18 mouse cellular contexts compared by ENCODE assay signal in genomic region chr2:24926345-24926964, GRCm38 (mm10). TPM values are rescaled to one million over a fixed set of nuclear protein-coding genes. Genes with fewer than 3 reads are reported as not detected.
DNase-seq lines count a peak whose midpoint lies in the region; ATAC-seq and TF ChIP-seq lines count a peak whose summit lies in the region.
"Had no signal": no experiment of that assay in that cellular context is flagged by ENCODE, and none has a peak within 500 bp of the region (broad histone marks: within the 10 kb centered on the region; RNA-seq: fewer than 3 reads in every experiment).

No protein-coding gene starts in this region.

- DNase-seq in kidney, adult 18-20 months: peak; percentile 7
- no peak for DNase-seq in kidney, adult 8-10 months
- no peak for DNase-seq in lung, postnatal 25 days (ENCODE audit: low spot score)
- DNase-seq in MEL (ENCODE audit: low read depth, low spot score): peak; percentile 68
- DNase-seq in right cerebral cortex, postnatal 36 days (ENCODE audit: low spot score in 2 of 2): no peak
- DNase-seq: adrenal gland, adult 2 months; adrenal gland, postnatal 25 days; cerebellum, adult 2 months; cerebellum, postnatal 10 days; forebrain, postnatal 0 days; gastrocnemius, postnatal 14 days; heart, postnatal 36 days had no signal

- H3K9ac ChIP-seq in lung, embryonic 15.5 days: no peak overlapping the region
- no peak overlapping the region for H3K9ac ChIP-seq in MEL (ENCODE audit: control insufficient read depth, low read depth, low read length, poor library complexity, severe bottlenecking)
- 0 out of 2 replicates have a peak overlapping the region, but pooled peaks have one; percentile 8 for H3K9ac ChIP-seq in stomach, embryonic 16.5 days (ENCODE audit: low read length)
- H3K9ac ChIP-seq: forebrain, embryonic 13.5 days; forebrain, postnatal 0 days; heart, embryonic 12.5 days had no signal

- H3K4me2 ChIP-seq in lung, embryonic 15.5 days: 0 out of 2 replicates have a peak overlapping the region, but pooled peaks have one; percentile 44
- no peak overlapping the region for H3K4me2 ChIP-seq in stomach, embryonic 16.5 days (ENCODE audit: low read depth, low read length)
- H3K4me2 ChIP-seq: forebrain, embryonic 13.5 days; heart, embryonic 12.5 days; hindbrain, embryonic 12.5 days had no signal

- TF ChIP-seq POLR2A in MEL (IDR thresholded peaks at IDR 0.05; ENCODE audit: control insufficient read depth in 1 of 2, insufficient read depth in 1 of 2, low read depth in 1 of 2, low read length in 2 of 2, poor library complexity in 1 of 2): no peak

- 74% methylated on average over 9 of the region's 9 CpGs for WGBS in lung, embryonic 15.5 days
- 77% methylated on average over 9 of the region's 9 CpGs for WGBS in stomach, embryonic 16.5 days

- H3K27ac ChIP-seq in lung, embryonic 15.5 days: peak overlapping the region; percentile 95
- H3K27ac ChIP-seq in MEL (ENCODE audit: control insufficient read depth, low read depth, low read length): peak overlapping the region; percentile 32; the same call in 1 of the 2 replicates
- peak overlapping the region; percentile 82; the same call in 1 of the 2 replicates for H3K27ac ChIP-seq in stomach, embryonic 16.5 days (ENCODE audit: low read length)
- H3K27ac ChIP-seq: embryonic facial prominence, embryonic 10.5 days; forebrain, embryonic 13.5 days; hindbrain, embryonic 12.5 days had no signal

- peaks cover 23% of the 10 kb centered on the region for H3K4me1 ChIP-seq in lung, embryonic 15.5 days
- H3K4me1 ChIP-seq in MEL (ENCODE audit: control insufficient read depth in 1 of 2, insufficient read depth in 2 of 2, low read length in 2 of 2): peaks cover 6 to 16% of the 10 kb centered on the region in 2 experiments
- peaks cover 8% of the 10 kb centered on the region for H3K4me1 ChIP-seq in stomach, embryonic 16.5 days (ENCODE audit: control insufficient read depth, insufficient read depth, low read length)
- H3K4me1 ChIP-seq: forebrain, embryonic 13.5 days; heart, embryonic 12.5 days; hindbrain, embryonic 12.5 days had no signal

- no peak for TF ChIP-seq EP300 in MEL (IDR thresholded peaks at IDR 0.05; ENCODE audit: low read depth in 1 of 2, low read length in 2 of 2)

- no peaks in the 10 kb centered on the region for H3K9me3 ChIP-seq in lung, embryonic 15.5 days
- H3K9me3 ChIP-seq in MEL (replicated peaks; ENCODE audit: insufficient read depth, low read length): no peaks in the 10 kb centered on the region
- H3K9me3 ChIP-seq in stomach, embryonic 16.5 days (replicated peaks; ENCODE audit: control insufficient read depth, low read length): no peaks in the 10 kb centered on the region
- H3K9me3 ChIP-seq: embryonic facial prominence, embryonic 10.5 days; forebrain, embryonic 13.5 days; heart, embryonic 12.5 days; hindbrain, embryonic 12.5 days had no signal

- no peaks in the 10 kb centered on the region for H3K27me3 ChIP-seq in lung, embryonic 15.5 days
- no peaks in the 10 kb centered on the region for H3K27me3 ChIP-seq in MEL (ENCODE audit: control insufficient read depth in 1 of 2, insufficient read depth in 2 of 2, low read length in 2 of 2)
- no peaks in the 10 kb centered on the region for H3K27me3 ChIP-seq in stomach, embryonic 16.5 days (ENCODE audit: control insufficient read depth, insufficient read depth, low read length)
- H3K27me3 ChIP-seq: forebrain, embryonic 13.5 days; hindbrain, embryonic 12.5 days had no signal

- TF ChIP-seq CTCF in MEL (IDR thresholded peaks at IDR 0.05 in 2 of 3, conservative IDR thresholded peaks at IDR 0.05 in 1 of 3; ENCODE audit: control insufficient read depth in 1 of 3, insufficient read depth in 1 of 3, low read depth in 2 of 3, low read length in 3 of 3, poor library complexity in 1 of 3, severe bottlenecking in 1 of 3): no peak

- H3K4me3 ChIP-seq in lung, embryonic 15.5 days: no peak overlapping the region
- no peak overlapping the region for H3K4me3 ChIP-seq in MEL (ENCODE audit: control insufficient read depth in 1 of 2, insufficient read depth in 1 of 2, low read depth in 2 of 2, low read length in 2 of 2)
- no peak overlapping the region for H3K4me3 ChIP-seq in stomach, embryonic 16.5 days (replicated peaks; ENCODE audit: low read length)
- H3K4me3 ChIP-seq: embryonic facial prominence, embryonic 10.5 days; forebrain, embryonic 13.5 days; heart, embryonic 12.5 days; hindbrain, embryonic 12.5 days had no signal

- H3K79me2 ChIP-seq in MEL (ENCODE audit: control insufficient read depth, insufficient read depth, low read length, poor library complexity): no peaks in the 10 kb centered on the region

- H3K36me3 ChIP-seq in lung, embryonic 15.5 days: peaks cover 3% of the 10 kb centered on the region; the same call in 1 of the 2 replicates
- H3K36me3 ChIP-seq in MEL (ENCODE audit: control insufficient read depth in 1 of 2, insufficient read depth in 2 of 2, low read length in 2 of 2): peaks cover 0 to 16% of the 10 kb centered on the region in 2 experiments; a peak in 2 of 4 replicates
- H3K36me3 ChIP-seq in stomach, embryonic 16.5 days (ENCODE audit: control insufficient read depth, insufficient read depth, low read length): no peaks in the 10 kb centered on the region
- H3K36me3 ChIP-seq: heart, embryonic 12.5 days had no signal

- no peak for TF ChIP-seq RAD21 in MEL (IDR thresholded peaks at IDR 0.05; ENCODE audit: low read depth, low read length)

- no peak for ATAC-seq in lung, embryonic 15.5 days (ENCODE audit: borderline replicate concordance, extremely low read depth, low FRiP score, low TSS enrichment)
- ATAC-seq in stomach, embryonic 16.5 days (ENCODE audit: insufficient read depth, low FRiP score): no peak
- ATAC-seq: forebrain, embryonic 13.5 days; forebrain, postnatal 0 days had no signal

TF ChIP-seq in MEL, 35 proteins besides CTCF, POLR2A, EP300 and RAD21:
- TF ChIP-seq TAL1 (IDR thresholded peaks at IDR 0.05; ENCODE audit: low read length): peak; percentile 72
- no peak for TF ChIP-seq ZKSCAN1 (IDR thresholded peaks at IDR 0.05; ENCODE audit: low read depth, low read length)

RNA-seq across cellular contexts. Expression of gene Ehmt1, which starts 7.0 kb away (rescaled TPM):
- 89.4 and 91.7 TPM in 2 replicates for polyA plus RNA-seq in lung, embryonic 15.5 days (2015; fragmentation: Nextera tagmentation; extraction: Ambion mirVana)
- 31.9 and 32.7 TPM in 2 replicates for total RNA-seq in MEL (2012; rRNA removed)
- polyA plus RNA-seq in MEL (2012; ENCODE audit: insufficient read depth in 1 of 2, insufficient read length in 2 of 2, low read depth in 1 of 2, low replicate concordance in 2 of 2, missing spikeins in 1 of 2): 10 to 100 TPM in 1 of 2 experiments, not detected in 1; 55.8 TPM
- polyA plus RNA-seq in stomach, embryonic 16.5 days (2015; fragmentation: Nextera tagmentation; extraction: Ambion mirVana): 66.6 and 67.6 TPM in 2 replicates

RNA-seq across cellular contexts. Expression of gene Arrdc1, which starts 8.6 kb away (rescaled TPM):
- 98.8 and 116 TPM in 2 replicates for polyA plus RNA-seq in lung, embryonic 15.5 days (2015; fragmentation: Nextera tagmentation; extraction: Ambion mirVana)
- total RNA-seq in MEL (2012; rRNA removed): 19.0 and 20.2 TPM in 2 replicates
- 10 to 100 TPM in 1 of 2 experiments, not detected in 1; 49.0 TPM for polyA plus RNA-seq in MEL (2012; ENCODE audit: insufficient read depth in 1 of 2, insufficient read length in 2 of 2, low read depth in 1 of 2, low replicate concordance in 2 of 2, missing spikeins in 1 of 2)
- polyA plus RNA-seq in stomach, embryonic 16.5 days (2015; fragmentation: Nextera tagmentation; extraction: Ambion mirVana): 105 and 120 TPM in 2 replicates

RNA-seq across cellular contexts. Expression of gene Zmynd19, which starts 23.1 kb away (rescaled TPM):
- 16.3 and 17.0 TPM in 2 replicates for polyA plus RNA-seq in lung, embryonic 15.5 days (2015; fragmentation: Nextera tagmentation; extraction: Ambion mirVana)
- total RNA-seq in MEL (2012; rRNA removed): 73.7 and 83.5 TPM in 2 replicates
- polyA plus RNA-seq in MEL (2012; ENCODE audit: insufficient read depth in 1 of 2, insufficient read length in 2 of 2, low read depth in 1 of 2, low replicate concordance in 2 of 2, missing spikeins in 1 of 2): 100 to 1,000 TPM in 1 of 2 experiments, not detected in 1; 114 TPM
- polyA plus RNA-seq in stomach, embryonic 16.5 days (2015; fragmentation: Nextera tagmentation; extraction: Ambion mirVana): 1.9 and 2.3 TPM in 2 replicates

RNA-seq across cellular contexts. Expression of gene Dph7, which starts 35.7 kb away (rescaled TPM):
- 24.5 and 26.0 TPM in 2 replicates for polyA plus RNA-seq in lung, embryonic 15.5 days (2015; fragmentation: Nextera tagmentation; extraction: Ambion mirVana)
- 16.6 and 17.6 TPM in 2 replicates for total RNA-seq in MEL (2012; rRNA removed)
- polyA plus RNA-seq in MEL (2012; ENCODE audit: insufficient read depth in 1 of 2, insufficient read length in 2 of 2, low read depth in 1 of 2, low replicate concordance in 2 of 2, missing spikeins in 1 of 2): 10 to 100 TPM in 1 of 2 experiments, not detected in 1; 19.7 TPM
- 22.0 and 22.1 TPM in 2 replicates for polyA plus RNA-seq in stomach, embryonic 16.5 days (2015; fragmentation: Nextera tagmentation; extraction: Ambion mirVana)

RNA-seq across cellular contexts. Expression of gene Mrpl41, which starts 48.4 kb away (rescaled TPM):
- 106 and 114 TPM in 2 replicates for polyA plus RNA-seq in lung, embryonic 15.5 days (2015; fragmentation: Nextera tagmentation; extraction: Ambion mirVana)
- total RNA-seq in MEL (2012; rRNA removed): 84.8 and 102 TPM in 2 replicates
- 100 to 1,000 TPM in 1 of 2 experiments, not detected in 1; 103 TPM for polyA plus RNA-seq in MEL (2012; ENCODE audit: insufficient read depth in 1 of 2, insufficient read length in 2 of 2, low read depth in 1 of 2, low replicate concordance in 2 of 2, missing spikeins in 1 of 2)
- 112 and 119 TPM in 2 replicates for polyA plus RNA-seq in stomach, embryonic 16.5 days (2015; fragmentation: Nextera tagmentation; extraction: Ambion mirVana)

Comparison
In these comparisons a context has a peak if more than half of its experiments do, and no peak if none do; other contexts are left out.
1. DNase-seq: peak in kidney, adult 18-20 months (single experiment) and MEL (single experiment); none in kidney, adult 8-10 months (0 of 2), lung, postnatal 25 days (single experiment) and right cerebral cortex, postnatal 36 days (0 of 2).
2. H3K27ac ChIP-seq: peak in every context shown above with its lines; median percentile 95 in lung, embryonic 15.5 days; 82 in stomach, embryonic 16.5 days; 32 in MEL.